In the genomic region with DNA sequence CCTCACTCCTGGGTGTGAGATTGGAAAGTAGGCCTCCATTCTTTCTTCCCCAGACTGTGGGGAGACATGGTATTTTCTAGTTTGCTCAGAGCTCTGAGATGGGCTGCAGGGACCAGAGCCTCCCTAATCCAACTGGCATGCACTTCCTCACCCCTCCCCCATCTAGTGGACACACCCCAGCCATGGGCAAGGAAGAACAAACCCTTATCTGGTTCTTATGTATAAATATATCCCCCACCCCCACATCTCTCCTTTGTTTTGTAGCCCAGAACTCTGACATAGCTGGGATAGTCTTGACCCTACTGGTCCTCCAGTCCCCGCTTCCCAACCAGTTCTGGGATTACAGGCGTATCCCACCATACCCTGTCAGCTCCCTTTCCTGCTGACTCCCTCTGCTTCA, we compare ENCODE assay signal across 11 mouse cellular contexts.
"Had no signal": no experiment of that assay in that cellular context is flagged by ENCODE, and none has a peak within 500 bp of the region (broad histone marks: within the 10 kb centered on the region; RNA-seq: fewer than 3 reads in every experiment).

No protein-coding gene starts in this region.

- H3K4me3 ChIP-seq: layer of hippocampus, adult 2 months; limb, embryonic 12.5 days; liver, embryonic 13.5 days had no signal

- H3K27ac ChIP-seq: kidney, postnatal 0 days; layer of hippocampus, adult 2 months; limb, embryonic 12.5 days; liver, embryonic 13.5 days; midbrain, embryonic 13.5 days had no signal

- H3K27me3 ChIP-seq: limb, embryonic 12.5 days; liver, embryonic 13.5 days had no signal

- DNase-seq: kidney, adult 8-10 months; kidney, postnatal 4 days; liver; liver, embryonic 13.5 days; liver, postnatal 0 days; right cerebral cortex, adult 18-20 months; thymus, postnatal 4 days had no signal

- H3K9ac ChIP-seq: limb, embryonic 12.5 days; liver, embryonic 13.5 days; liver, postnatal 0 days; midbrain, embryonic 13.5 days had no signal

- H3K9me3 ChIP-seq: limb, embryonic 12.5 days; liver, embryonic 13.5 days; midbrain, embryonic 13.5 days had no signal

- H3K4me1 ChIP-seq: midbrain, embryonic 13.5 days had no signal

- ATAC-seq: liver, postnatal 0 days; midbrain, embryonic 13.5 days had no signal

- H3K4me2 ChIP-seq: limb, embryonic 12.5 days; liver, embryonic 13.5 days had no signal

- H3K36me3 ChIP-seq: midbrain, embryonic 13.5 days had no signal
